Mouse (Mus musculus) lung, postnatal 36 days (tissue): Measurements from ENCODE around the gene Sorcs2.

Source experiments
- DNase-seq: peaks from one replicate; pipeline ENCODE4 v3.0.0; 2022; ENCODE audit warnings: mixed read lengths

The Sorcs2 gene

GRCm38 (mm10) chr5:36356659-36357058 is 41.3 kb downstream of the Sorcs2 start:
- no peak for DNase-seq

DNA sequence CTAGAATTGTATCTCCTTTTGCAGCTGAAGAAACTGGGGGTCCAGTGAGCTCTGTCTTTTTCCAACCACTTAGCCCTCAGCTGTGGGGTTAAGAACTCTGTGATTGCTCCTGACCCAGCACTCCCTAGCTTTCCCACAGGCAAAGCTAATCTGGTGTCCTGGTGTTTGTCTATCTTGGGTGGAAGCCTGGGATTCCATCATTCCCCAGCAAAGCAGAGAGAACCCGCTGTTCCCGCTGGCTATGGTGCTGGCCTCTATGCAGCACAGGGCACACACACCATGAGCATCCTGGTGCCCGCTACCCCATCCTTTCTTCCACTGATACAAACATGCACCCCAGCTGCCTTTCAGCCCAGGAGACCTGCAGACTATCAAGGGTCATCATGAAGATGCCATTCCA is 42.3 kb downstream of the Sorcs2 start:
- DNase-seq: no peak

DNA sequence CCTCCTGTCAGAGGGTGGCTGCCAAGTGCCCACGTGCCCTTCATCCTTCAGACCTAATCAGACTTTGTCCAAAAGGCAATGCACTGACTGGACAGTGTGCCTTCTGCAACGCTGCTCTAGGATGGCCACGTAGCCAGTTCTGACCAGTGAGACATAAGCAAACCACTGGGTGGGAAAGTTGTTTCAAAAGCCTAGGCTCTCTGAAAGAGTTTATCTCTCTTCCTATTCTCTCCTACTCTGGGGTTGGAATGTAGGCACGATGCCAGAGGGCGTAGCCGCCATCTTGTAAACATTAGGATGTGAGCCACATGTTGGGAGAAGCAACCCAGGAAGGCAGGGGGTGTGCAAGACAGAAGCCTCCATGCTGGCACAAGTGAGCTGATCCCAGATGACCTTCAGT is 44.3 kb downstream of the Sorcs2 start:
- peak; percentile 66 for DNase-seq

DNA sequence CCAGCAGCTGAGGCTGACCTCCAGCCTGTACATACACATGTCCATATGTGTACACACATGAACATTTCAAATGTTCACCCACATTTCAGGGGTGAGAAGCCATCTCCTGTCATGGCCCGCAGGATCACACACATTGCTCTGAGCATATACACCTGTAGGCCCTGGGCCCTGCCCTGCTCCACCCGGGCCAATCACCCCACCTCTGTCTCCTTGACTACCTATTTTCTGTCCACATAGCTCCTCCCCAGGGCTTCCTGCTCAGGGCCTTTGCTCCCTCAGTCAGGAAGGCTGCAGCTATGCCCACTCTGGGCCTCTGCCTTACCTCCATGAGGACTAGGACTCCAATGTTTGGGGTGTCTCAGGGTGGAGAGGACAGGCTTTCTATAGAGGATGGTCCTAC is 44.7 kb downstream of the Sorcs2 start:
- no peak for DNase-seq

- no peak for DNase-seq
Measured at GRCm38 (mm10) chr5:36346698-36347097, 51.2 kb downstream of the Sorcs2 start.

DNA sequence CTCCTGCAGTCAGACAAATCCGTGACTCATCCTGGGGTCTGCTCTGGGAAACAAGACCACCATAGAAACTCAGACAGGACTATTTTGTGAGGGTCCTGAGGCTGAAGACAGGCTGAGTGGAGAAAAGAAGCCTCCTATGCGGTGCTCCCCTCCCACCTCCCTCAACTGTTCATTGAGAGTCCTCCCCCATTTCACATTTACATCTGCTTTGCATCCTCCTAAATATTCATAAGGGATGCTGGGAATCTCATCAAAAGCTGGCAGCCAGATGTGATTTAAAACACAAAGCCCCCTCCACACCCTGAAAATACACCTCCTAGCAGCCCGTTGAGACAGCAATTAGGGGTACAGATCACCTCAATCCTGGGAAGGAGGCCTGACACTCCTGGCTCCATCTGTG is 58.7 kb downstream of the Sorcs2 start:
- no peak for DNase-seq

GRCm38 (mm10) chr5:36336252-36336651 is 61.7 kb downstream of the Sorcs2 start:
- DNase-seq: no peak

DNA sequence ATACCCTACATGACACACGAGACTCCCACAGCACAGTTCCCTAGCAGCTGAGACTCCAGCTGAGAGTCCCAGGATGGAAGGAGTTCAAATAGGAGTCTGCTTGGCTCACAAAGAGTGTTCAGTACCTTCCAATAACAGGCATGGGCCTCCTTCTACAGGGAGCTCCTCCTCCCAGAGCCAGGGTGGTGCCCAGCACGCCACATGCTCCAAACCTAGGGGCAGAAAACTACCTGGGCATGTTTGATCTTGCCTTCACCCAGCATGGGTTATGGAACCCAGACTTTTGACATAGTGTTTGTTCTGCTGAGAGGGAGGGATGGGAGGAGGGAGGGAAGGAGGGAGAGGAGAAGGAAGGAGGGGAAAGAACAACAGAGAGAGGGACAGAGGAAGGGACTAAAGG is 62.3 kb downstream of the Sorcs2 start:
- no peak for DNase-seq

DNA sequence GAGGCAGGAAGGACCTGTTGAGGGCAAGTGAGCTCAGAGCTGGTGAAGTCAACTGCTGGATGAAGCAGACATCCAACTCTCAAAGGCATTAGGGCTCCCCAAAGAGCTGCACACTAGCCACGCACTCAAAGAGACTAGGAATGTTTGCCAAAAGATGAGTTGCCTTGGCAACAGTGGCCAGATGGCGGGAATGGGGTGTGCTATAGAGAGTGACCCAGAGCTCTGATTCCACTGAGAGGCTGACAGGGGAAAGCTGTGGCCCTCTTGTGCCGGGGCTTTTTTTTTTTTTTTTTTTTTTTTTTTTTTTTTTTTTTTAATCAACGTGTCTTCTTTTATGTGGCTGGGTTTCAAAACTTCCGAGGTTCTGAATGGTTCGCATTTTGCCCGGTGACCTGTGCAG is 63.7 kb downstream of the Sorcs2 start:
- DNase-seq: no peak

- peak; percentile 68 for DNase-seq
Measured at GRCm38 (mm10) chr5:36330472-36331155, 67.3 kb downstream of the Sorcs2 start.

DNA sequence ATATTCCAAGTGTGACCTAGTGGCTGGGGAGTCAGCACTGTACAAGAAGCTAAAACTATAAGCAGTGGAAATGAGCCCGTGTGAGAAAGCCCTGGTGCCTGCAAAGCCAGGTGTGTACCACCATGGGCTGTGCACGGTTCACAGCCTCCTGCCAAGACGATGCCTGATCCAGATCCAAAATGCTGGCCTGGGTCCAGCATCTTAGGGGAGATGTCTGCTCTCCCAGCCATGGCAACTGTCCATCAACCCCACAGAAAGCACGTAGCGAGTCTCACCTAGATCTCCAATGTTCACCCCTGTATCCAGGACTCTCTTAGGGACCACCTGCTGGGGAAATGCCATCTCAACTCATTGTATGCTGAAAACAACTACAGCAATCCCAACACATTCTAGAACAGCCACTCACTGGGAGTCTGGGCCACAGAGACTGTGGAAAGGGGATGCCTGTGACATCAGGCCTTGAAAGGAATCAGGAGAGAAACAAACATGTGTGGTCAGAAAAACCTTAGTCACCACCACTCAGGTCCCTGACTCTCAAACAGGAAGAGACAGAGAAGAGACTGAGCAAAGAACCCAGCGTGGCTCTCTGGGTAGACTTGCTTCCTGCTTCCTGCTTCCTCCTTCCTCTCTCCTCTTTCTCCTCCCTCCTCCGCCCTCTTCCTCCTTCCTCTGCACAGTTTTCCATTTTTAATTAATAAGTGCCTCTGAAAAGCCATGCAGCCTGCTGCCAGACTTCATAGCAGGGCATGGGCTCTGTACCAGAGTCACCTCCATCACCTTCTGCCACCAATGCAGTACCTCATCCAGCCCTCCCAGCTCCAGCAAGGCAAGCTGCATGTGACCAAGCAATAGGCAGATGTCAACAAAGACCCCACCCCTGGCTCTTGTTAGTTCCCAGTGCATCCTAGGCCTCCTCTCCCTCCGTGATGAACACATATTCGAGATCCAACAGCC is 71.6 kb downstream of the Sorcs2 start:
- no peak for DNase-seq

DNA sequence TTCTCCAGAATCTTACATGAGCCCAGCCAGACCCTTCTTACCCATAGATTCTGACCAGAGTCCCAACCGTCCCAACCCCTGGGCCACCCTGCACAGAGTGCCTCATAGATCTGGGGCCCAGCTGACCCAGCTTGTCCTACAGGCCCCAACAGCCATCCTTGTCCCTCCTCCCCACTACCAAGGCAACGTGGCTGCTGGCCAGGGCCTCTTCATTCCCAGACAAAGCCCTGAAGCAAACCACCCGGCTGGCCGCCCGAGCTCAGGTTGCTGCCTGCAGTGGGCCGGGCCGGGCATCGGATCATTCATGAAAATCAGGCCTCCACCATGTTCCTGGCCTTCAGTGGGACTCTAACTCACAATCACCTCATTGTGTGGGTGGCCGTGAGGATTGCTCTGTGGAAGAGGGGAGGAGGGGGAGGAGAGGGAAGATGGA is 73.8 kb downstream of the Sorcs2 start:
- DNase-seq: peak; percentile 69

DNA sequence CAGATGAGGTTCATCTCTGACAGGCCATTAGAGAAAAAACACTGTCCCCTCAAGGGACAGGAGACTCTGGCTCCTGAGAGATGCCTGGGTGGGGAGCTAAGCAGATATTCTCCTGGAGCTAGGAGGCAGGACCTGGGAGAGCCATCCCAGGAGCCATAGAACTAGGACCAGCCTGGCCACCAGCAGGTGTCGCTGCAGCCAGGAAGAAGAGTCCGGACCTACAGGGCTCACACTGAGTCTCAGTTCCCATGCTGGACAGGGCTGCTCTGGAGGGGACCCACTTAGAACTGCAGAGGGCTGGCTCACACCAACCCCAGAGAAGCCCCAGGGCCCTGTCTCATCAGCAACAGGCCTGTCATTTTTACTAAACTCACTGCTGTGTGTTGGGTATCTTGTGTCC is 74.4 kb downstream of the Sorcs2 start:
- DNase-seq: peak; percentile 90

- DNase-seq: no peak
Measured at GRCm38 (mm10) chr5:36321581-36321980, 76.4 kb downstream of the Sorcs2 start.

DNA sequence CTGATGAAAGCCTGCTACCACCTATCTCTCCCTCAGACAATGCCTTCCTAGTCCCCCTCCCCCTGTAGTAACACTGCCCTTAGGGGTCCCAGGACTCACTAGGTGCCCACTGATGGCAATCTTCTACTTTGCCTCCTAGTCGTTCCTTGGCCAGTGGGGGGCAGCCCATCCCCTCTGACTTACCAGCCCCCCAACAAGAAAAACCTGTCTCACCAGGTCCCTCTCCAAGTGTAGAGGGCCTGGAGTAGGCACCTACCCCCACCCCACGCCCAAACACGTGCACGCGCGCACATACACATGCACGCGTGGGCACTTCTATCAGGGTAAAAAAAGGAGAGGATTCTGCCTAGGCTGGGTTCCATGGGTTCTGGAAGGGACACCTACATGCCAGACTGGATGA is 77.3 kb downstream of the Sorcs2 start:
- DNase-seq: peak; percentile 63

GRCm38 (mm10) chr5:36317641-36318368 is 80.1 kb downstream of the Sorcs2 start:
- no peak for DNase-seq

- DNase-seq: peak; percentile 58
Measured at GRCm38 (mm10) chr5:36315106-36315505, 82.8 kb downstream of the Sorcs2 start.

DNA sequence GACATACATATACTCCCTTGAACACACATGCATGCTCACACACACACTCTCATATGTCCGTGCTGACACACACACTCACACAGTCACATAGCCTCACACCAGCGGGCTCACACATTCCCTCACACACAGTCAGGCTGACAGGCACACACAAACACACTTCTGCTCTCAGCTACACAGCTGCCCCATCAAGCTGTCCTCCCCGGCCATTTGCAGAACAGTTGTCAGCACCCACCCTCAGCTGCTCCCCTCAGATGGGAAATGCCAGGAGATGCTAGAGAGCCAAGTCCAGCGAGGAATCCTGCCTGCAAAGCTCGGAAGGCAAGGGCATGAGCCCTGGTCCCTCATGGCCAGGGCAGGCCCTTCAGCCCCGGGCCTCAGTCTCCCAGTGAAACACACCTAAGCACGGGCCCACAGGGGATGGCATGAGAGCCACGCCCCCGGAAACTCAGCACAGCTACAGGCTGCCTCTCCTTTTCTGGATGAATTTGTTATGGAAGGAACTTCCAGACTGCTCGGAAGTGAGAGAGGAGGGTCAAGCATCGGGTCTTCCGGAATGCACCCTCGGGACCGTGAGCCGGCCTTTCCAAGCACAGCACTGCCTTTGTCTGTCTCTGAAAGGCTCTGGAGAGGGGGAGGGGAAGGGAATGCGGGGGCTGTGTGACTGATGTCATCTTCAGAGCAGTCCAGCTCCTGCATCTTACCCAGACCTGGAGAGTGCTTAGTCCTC is 84.4 kb downstream of the Sorcs2 start:
- DNase-seq: peak; percentile 40

DNA sequence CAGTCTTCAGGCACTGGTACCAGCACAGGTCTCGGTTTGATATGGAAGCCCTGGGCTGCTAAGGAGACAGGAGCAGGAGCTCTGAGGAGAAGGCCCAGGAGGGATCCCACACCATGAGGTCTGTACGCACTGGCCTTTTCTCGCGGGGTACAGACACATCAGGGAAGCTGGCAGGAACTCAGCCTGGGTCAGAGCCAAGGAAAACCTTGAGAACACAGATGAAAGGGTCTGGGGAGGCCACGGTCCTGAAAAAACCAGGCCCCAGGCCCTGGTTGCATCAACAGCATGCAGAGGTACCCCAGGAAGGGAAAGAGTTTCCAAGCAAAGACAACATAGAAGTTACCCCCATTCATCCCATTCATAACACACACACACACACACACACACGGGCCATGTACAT is 85.0 kb downstream of the Sorcs2 start:
- no peak for DNase-seq

DNA sequence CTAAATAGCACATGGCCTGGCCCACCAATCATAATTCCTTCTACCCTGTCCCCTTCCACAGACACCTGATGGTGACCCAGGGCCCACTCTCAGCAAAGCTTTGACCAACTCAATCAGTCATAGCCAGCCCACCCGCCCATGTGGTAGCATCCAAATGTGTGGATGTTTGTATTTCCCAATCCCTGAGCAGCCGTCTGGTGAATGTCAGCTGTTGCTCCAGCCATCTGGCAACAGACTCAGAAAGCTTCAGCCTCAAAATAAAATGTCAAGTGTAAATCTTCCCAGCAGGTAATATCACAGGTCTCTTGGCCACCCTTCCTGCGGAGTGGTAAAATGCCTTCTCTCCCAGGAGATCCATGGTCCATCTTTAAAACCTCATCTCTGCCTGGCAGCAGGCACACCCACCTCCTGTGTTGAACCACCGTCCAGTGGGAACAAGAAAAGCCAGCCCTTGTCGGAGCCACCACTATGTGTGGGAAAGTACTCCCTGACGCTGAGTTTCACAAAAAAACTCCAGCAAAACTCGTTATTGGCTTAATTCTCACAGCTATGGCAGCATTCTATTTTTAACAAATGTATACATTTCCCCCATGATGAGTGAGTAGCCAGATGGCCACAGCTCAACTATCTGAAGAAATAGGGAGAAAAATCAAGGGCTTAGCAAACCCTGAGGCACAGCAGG is 93.5 kb downstream of the Sorcs2 start:
- peak; percentile 21 for DNase-seq

- no peak for DNase-seq
Measured at GRCm38 (mm10) chr5:36301166-36301565, 96.8 kb downstream of the Sorcs2 start.

GRCm38 (mm10) chr5:36298049-36298448 is 99.9 kb downstream of the Sorcs2 start:
- peak; percentile 25 for DNase-seq
